Mouse (Mus musculus): ENCODE data around the gene Ulk1.
"Not testable (repeated sequence)": the region's sequence is repeated elsewhere in the genome, so short reads cannot be mapped to it uniquely, and the experiment has no call there.

Ulk1 gene

GRCm38 (mm10) chr5:110804012-110804743 lies 5.7 kb downstream of the Ulk1 start:
- no peak for DNase-seq (ENCODE audit: low read depth, low spot score)

- DNase-seq (ENCODE audit: low read depth, low spot score): no peak
Observed at GRCm38 (mm10) chr5:110802809-110803208, 7.1 kb downstream of the Ulk1 start.

- no peak for DNase-seq (ENCODE audit: low read depth, low spot score)
Observed at GRCm38 (mm10) chr5:110802186-110802585, 7.7 kb downstream of the Ulk1 start.

- no peak for DNase-seq (ENCODE audit: low read depth, low spot score)
Observed at GRCm38 (mm10) chr5:110801036-110801624, 8.8 kb downstream of the Ulk1 start.

GRCm38 (mm10) chr5:110797696-110798095 lies 12.2 kb downstream of the Ulk1 start:
- DNase-seq (ENCODE audit: low read depth, low spot score): no peak

GRCm38 (mm10) chr5:110794363-110794762 lies 15.5 kb downstream of the Ulk1 start:
- no peak for DNase-seq (ENCODE audit: low read depth, low spot score)

GRCm38 (mm10) chr5:110788684-110789083 lies 21.2 kb downstream of the Ulk1 start:
- no peak for DNase-seq (ENCODE audit: low read depth, low spot score)

GRCm38 (mm10) chr5:110786081-110786835 lies 23.6 kb downstream of the Ulk1 start:
- peak; percentile 44 for DNase-seq (ENCODE audit: low read depth, low spot score)

- no peak for DNase-seq (ENCODE audit: low read depth, low spot score)
Observed at GRCm38 (mm10) chr5:110783150-110783549, 26.7 kb downstream of the Ulk1 start.

GRCm38 (mm10) chr5:110781529-110782238 lies 28.2 kb downstream of the Ulk1 start:
- DNase-seq (ENCODE audit: low read depth, low spot score): no peak

- DNase-seq (ENCODE audit: low read depth, low spot score): no peak
Observed at GRCm38 (mm10) chr5:110780761-110781528, 29.0 kb downstream of the Ulk1 start.

- DNase-seq (ENCODE audit: low read depth, low spot score): peak; percentile 84
Observed at GRCm38 (mm10) chr5:110779998-110780760, 29.7 kb downstream of the Ulk1 start, which contains the start of gene Pus1. Gene Pus1, minus strand, starts transcription at chr5:110780659.

GRCm38 (mm10) chr5:110779276-110779997 lies 30.5 kb downstream of the Ulk1 start:
- no peak for DNase-seq (ENCODE audit: low read depth, low spot score)

- no peak for DNase-seq (ENCODE audit: low read depth, low spot score)
Observed at GRCm38 (mm10) chr5:110778263-110778662, 31.6 kb downstream of the Ulk1 start.

- DNase-seq (ENCODE audit: low read depth, low spot score): no peak
Observed at GRCm38 (mm10) chr5:110776141-110776540, 33.8 kb downstream of the Ulk1 start.

GRCm38 (mm10) chr5:110774511-110774910 lies 35.4 kb downstream of the Ulk1 start:
- DNase-seq (ENCODE audit: low read depth, low spot score): no peak

GRCm38 (mm10) chr5:110772945-110773344 lies 37.0 kb downstream of the Ulk1 start:
- DNase-seq (ENCODE audit: low read depth, low spot score): not testable (repeated sequence)

- DNase-seq (ENCODE audit: low read depth, low spot score): peak; percentile 100
Observed at GRCm38 (mm10) chr5:110770448-110771158, 39.3 kb downstream of the Ulk1 start, which contains the start of gene Ep400. Gene Ep400, minus strand, starts transcription at chr5:110770717.

GRCm38 (mm10) chr5:110770031-110770445 lies 39.9 kb downstream of the Ulk1 start:
- DNase-seq (ENCODE audit: low read depth, low spot score): peak; percentile 17
